9 mouse cellular contexts compared by ENCODE assay signal in genomic region chr7:16002171-16002570, GRCm38 (mm10). TPM values are rescaled to one million over a fixed set of nuclear protein-coding genes. Genes with fewer than 3 reads are reported as not detected.
A peak's percentile ranks its signal among the peaks of the same experiment; 100 is the strongest.
DNase-seq lines count a peak whose midpoint lies in the region; ATAC-seq and TF ChIP-seq lines count a peak whose summit lies in the region.
"Had no signal": no experiment of that assay in that cellular context is flagged by ENCODE, and none has a peak within 500 bp of the region (broad histone marks: within the 10 kb centered on the region; RNA-seq: fewer than 3 reads in every experiment).

No protein-coding gene starts in this region.

- intact Hi-C loops in left cerebral cortex, postnatal 14 days (cut with DNase I), result no loop called here

- peaks cover 58% of the 10 kb centered on the region for H3K4me1 ChIP-seq in liver, embryonic 13.5 days (replicated peaks)

- peaks cover 15% of the 10 kb centered on the region for H3K36me3 ChIP-seq in liver, embryonic 13.5 days

- DNase-seq in liver, embryonic 13.5 days, result no peak
- DNase-seq in liver, result no peak
- peak; percentile 17 for DNase-seq in brain, embryonic 14.5 days (ENCODE audit: low read depth)
- peak; percentile 85 to 88 for DNase-seq in heart, adult 9 months (ENCODE audit: low spot score in 2 of 2)
- peak; percentile 77 to 85 for DNase-seq in left cerebral cortex, postnatal 14 days (ENCODE audit: low spot score in 2 of 2)
- DNase-seq in right cerebral cortex, postnatal 14 days, result peak; percentile 47
- no peak for DNase-seq in cerebellum, adult 8-10 months
- DNase-seq in neural tube, embryonic 10.5 days (ENCODE audit: extremely low spot score, low spot score), result no peak

- WGBS in liver, embryonic 13.5 days (ENCODE audit: insufficient replicate concordance), result 51% methylated on average over 5 of the region's 5 CpGs

- TF ChIP-seq CTCF in brain, embryonic 14.5 days (IDR thresholded peaks at IDR 0.05; ENCODE audit: borderline replicate concordance, extremely low read depth, insufficient read depth, insufficient read length), result no peak

- H3K4me3 ChIP-seq in liver, embryonic 13.5 days (replicated peaks), result no peak overlapping the region

- H3K27me3 ChIP-seq in liver, embryonic 13.5 days, result no peaks in the 10 kb centered on the region

- no peaks in the 10 kb centered on the region for H3K9me3 ChIP-seq in liver, embryonic 13.5 days (replicated peaks)

- ATAC-seq in liver, embryonic 13.5 days (ENCODE audit: low read depth), result no peak

- TF ChIP-seq POLR2A in brain, embryonic 14.5 days (IDR thresholded peaks at IDR 0.05; ENCODE audit: borderline replicate concordance, extremely low read depth, insufficient read depth, insufficient read length, poor library complexity, severe bottlenecking), result no peak

- peak overlapping the region; percentile 4; the same call in 1 of the 2 replicates for H3K27ac ChIP-seq in liver, embryonic 13.5 days

- H3K4me2 ChIP-seq in liver, embryonic 13.5 days, result no peak overlapping the region

- H3K9ac ChIP-seq in liver, embryonic 13.5 days, result no peak overlapping the region

RNA-seq across cellular contexts. Expression of gene Ehd2, which starts 34.8 kb away (rescaled TPM):
- polyA plus RNA-seq in liver, embryonic 13.5 days (2015; fragmentation: Nextera tagmentation; extraction: Ambion mirVana), result 3.9 and 4.6 TPM in 2 replicates
- polyA plus RNA-seq in brain, embryonic 14.5 days (2012; rRNA removed), result 6.5 and 9.7 TPM in 2 replicates
- total RNA-seq in left cerebral cortex, postnatal 14 days (2021), result 1 to 10 TPM; 6.8 to 8.4 TPM

RNA-seq across cellular contexts. Expression of gene Bicra, which starts 45.5 kb away (rescaled TPM):
- polyA plus RNA-seq in liver, embryonic 13.5 days (2015; fragmentation: Nextera tagmentation; extraction: Ambion mirVana), result 1.4 TPM in 2 replicates
- polyA plus RNA-seq in brain, embryonic 14.5 days (2012; rRNA removed), result 12.8 and 28.5 TPM in 2 replicates
- 10 to 100 TPM; 14.6 to 16.9 TPM for total RNA-seq in left cerebral cortex, postnatal 14 days (2021)

RNA-seq across cellular contexts. Expression of gene Nop53, which starts 56.3 kb away (rescaled TPM):
- polyA plus RNA-seq in liver, embryonic 13.5 days (2015; fragmentation: Nextera tagmentation; extraction: Ambion mirVana), result 122 and 132 TPM in 2 replicates
- 134 and 141 TPM in 2 replicates for polyA plus RNA-seq in brain, embryonic 14.5 days (2012; rRNA removed)
- total RNA-seq in left cerebral cortex, postnatal 14 days (2021), result 100 to 1,000 TPM in 1 of 2 experiments, 10 to 100 TPM in 1; 97.9 to 106 TPM

RNA-seq across cellular contexts. Expression of gene Zfp541, which starts 59.4 kb away (rescaled TPM):
- polyA plus RNA-seq in liver, embryonic 13.5 days (2015; fragmentation: Nextera tagmentation; extraction: Ambion mirVana), result 0.02 TPM in 1 of 2 replicates, not detected in the other
- polyA plus RNA-seq in brain, embryonic 14.5 days (2012; rRNA removed), result 0.09 and 0.18 TPM in 2 replicates
- total RNA-seq in left cerebral cortex, postnatal 14 days (2021), result under 1 TPM; 0.40 to 0.59 TPM
- total RNA-seq: liver, adult 2 months had no signal

Comparison
In these comparisons a context has a peak if more than half of its experiments do, and no peak if none do; other contexts are left out.
1. DNase-seq: peak in brain, embryonic 14.5 days (single experiment), heart, adult 9 months (2 of 2), left cerebral cortex, postnatal 14 days (2 of 2) and right cerebral cortex, postnatal 14 days (single experiment); none in liver, embryonic 13.5 days (single experiment), liver (single experiment), cerebellum, adult 8-10 months (single experiment) and neural tube, embryonic 10.5 days (single experiment).